Mouse (Mus musculus) MEL (cell line): ENCODE measurements around the gene Mettl26. TPM values are rescaled to one million over a fixed set of nuclear protein-coding genes. Genes with fewer than 3 reads are reported as not detected.
A peak's percentile ranks its signal among the peaks of the same experiment; 100 is the strongest.

Experiments used
- DNase-seq: peaks from one replicate; pipeline ENCODE4 v3.0.0; 2011; ENCODE audit warnings: low read depth, low spot score
- H3K27ac ChIP-seq: 2 replicates; pipeline ENCODE4 v1.5.1; 2012; ENCODE audit warnings: low read depth, mild to moderate bottlenecking, control low read depth, low read length, moderate library complexity; ENCODE audit not compliant: control insufficient read depth
- H3K27me3 ChIP-seq, 2 experiments: fragments of 150-350 bp in 1 of 2; sonication (generic) in 1 of 2; 2 replicates each; pipeline ENCODE4 v1.6.1; 2012; ENCODE audit warnings: low read length in 2 of 2, mild to moderate bottlenecking in 2 of 2, improper control_type of control experiment in 1 of 2, moderate library complexity in 1 of 2; ENCODE audit not compliant: insufficient read depth in 2 of 2, control insufficient read depth in 1 of 2
- H3K36me3 ChIP-seq, 2 experiments: 2 replicates each; pipeline ENCODE4 v1.6.1; 2012 to 2014; ENCODE audit warnings: low read length in 2 of 2, improper control_type of control experiment in 1 of 2, inconsistent platforms in 1 of 2, mild to moderate bottlenecking in 1 of 2; ENCODE audit not compliant: insufficient read depth in 2 of 2, control insufficient read depth in 1 of 2
- H3K4me1 ChIP-seq, 2 experiments: fragments of 150-350 bp in 1 of 2; sonication (generic) in 1 of 2; 2 replicates each; pipeline ENCODE4 v1.6.1; 2012; ENCODE audit warnings: low read length in 2 of 2, improper control_type of control experiment in 1 of 2, mild to moderate bottlenecking in 1 of 2; ENCODE audit not compliant: insufficient read depth in 2 of 2, control insufficient read depth in 1 of 2
- H3K4me3 ChIP-seq, 2 experiments: fragments of 150-350 bp in 1 of 2; sonication (generic) in 1 of 2; 2 replicates each; pipeline ENCODE4 v1.5.1; 2012; ENCODE audit warnings: low read depth in 2 of 2, low read length in 2 of 2, mild to moderate bottlenecking in 2 of 2, moderate library complexity in 2 of 2, control low read depth in 1 of 2, improper control_type of control experiment in 1 of 2; ENCODE audit not compliant: control insufficient read depth in 1 of 2, insufficient read depth in 1 of 2
- H3K79me2 ChIP-seq: 2 replicates; pipeline ENCODE4 v1.6.1; 2012; ENCODE audit warnings: mild to moderate bottlenecking, low read length, moderate library complexity; ENCODE audit not compliant: control insufficient read depth, poor library complexity, insufficient read depth
- H3K9ac ChIP-seq: 2 replicates; pipeline ENCODE4 v1.6.1; 2012; ENCODE audit warnings: low read depth, mild to moderate bottlenecking, control low read depth, low read length, moderate library complexity; ENCODE audit not compliant: control insufficient read depth, poor library complexity, severe bottlenecking
- H3K9me3 ChIP-seq: fragments of 150-350 bp; sonication (generic); replicated peaks from 2 replicates; pipeline ENCODE4 v1.6.1; 2012; ENCODE audit warnings: mild to moderate bottlenecking, low read length, improper control_type of control experiment, moderate library complexity; ENCODE audit not compliant: insufficient read depth
- BHLHE40 ChIP-seq: IDR thresholded peaks from 2 replicates; pipeline ENCODE4 v1.6.1; 2012; ENCODE audit warnings: low read depth, mild to moderate bottlenecking, inconsistent platforms, low read length, improper control_type of control experiment, borderline replicate concordance
- CTCF ChIP-seq, 3 experiments: IDR thresholded peaks in 2 of 3; conservative IDR thresholded peaks in 1 of 3; 2 replicates each; pipeline ENCODE4 v1.5.1; 2011 to 2012; ENCODE audit warnings: low read length in 3 of 3, low read depth in 2 of 3, mild to moderate bottlenecking in 2 of 3, improper control_type of control experiment in 1 of 3, inconsistent platforms in 1 of 3, mixed read lengths in 1 of 3, moderate library complexity in 1 of 3; ENCODE audit not compliant: control insufficient read depth in 1 of 3, insufficient read depth in 1 of 3, poor library complexity in 1 of 3, severe bottlenecking in 1 of 3
- E2F4 ChIP-seq: IDR thresholded peaks from 2 replicates; pipeline ENCODE4 v1.6.1; 2011; ENCODE audit warnings: low read depth, low read length, improper control_type of control experiment, borderline replicate concordance
- ETS1 ChIP-seq: IDR thresholded peaks from 2 replicates; pipeline ENCODE4 v1.6.1; 2012; ENCODE audit warnings: low read depth, mild to moderate bottlenecking, inconsistent platforms, low read length, improper control_type of control experiment, moderate library complexity
- GATA1 ChIP-seq: IDR thresholded peaks from 2 replicates; pipeline ENCODE4 v1.6.1; 2011; ENCODE audit warnings: low read depth, low read length, improper control_type of control experiment
- HCFC1 ChIP-seq: IDR thresholded peaks from 2 replicates; pipeline ENCODE4 v1.6.1; 2012; ENCODE audit warnings: low read depth, mild to moderate bottlenecking, inconsistent platforms, low read length, improper control_type of control experiment, moderate library complexity
- KAT2A ChIP-seq: conservative IDR thresholded peaks from 2 replicates; pipeline ENCODE4 v1.6.1; 2012; ENCODE audit warnings: low read depth, low read length, improper control_type of control experiment, inconsistent platforms
- MAX ChIP-seq: IDR thresholded peaks from 2 replicates; pipeline ENCODE4 v1.6.1; 2011; ENCODE audit warnings: low read length, improper control_type of control experiment
- MAZ ChIP-seq: IDR thresholded peaks from 2 replicates; pipeline ENCODE4 v1.6.1; 2012; ENCODE audit warnings: low read depth, mild to moderate bottlenecking, inconsistent platforms, low read length, improper control_type of control experiment
- MXI1 ChIP-seq: IDR thresholded peaks from 2 replicates; pipeline ENCODE4 v1.6.1; 2011; ENCODE audit warnings: mild to moderate bottlenecking, low read depth, low read length, improper control_type of control experiment
- MYC ChIP-seq: IDR thresholded peaks from 2 replicates; pipeline ENCODE4 v1.6.1; 2011; ENCODE audit warnings: low read depth, mild to moderate bottlenecking, low read length, improper control_type of control experiment, moderate library complexity
- NELFE ChIP-seq: IDR thresholded peaks from 2 replicates; pipeline ENCODE4 v1.6.1; 2011; ENCODE audit warnings: low read depth, low read length, improper control_type of control experiment
- NRF1 ChIP-seq: IDR thresholded peaks from 2 replicates; pipeline ENCODE4 v1.6.1; 2014; ENCODE audit warnings: low read depth, mild to moderate bottlenecking, inconsistent platforms, low read length, improper control_type of control experiment, moderate library complexity; ENCODE audit not compliant: poor library complexity, insufficient read depth, severe bottlenecking
- POLR2A ChIP-seq, 2 experiments: IDR thresholded peaks; 2 replicates each; pipeline ENCODE4 v1.6.1; 2011 to 2012; ENCODE audit warnings: low read length in 2 of 2, mild to moderate bottlenecking in 2 of 2, control low read depth in 1 of 2, improper control_type of control experiment in 1 of 2, low read depth in 1 of 2, moderate library complexity in 1 of 2; ENCODE audit not compliant: control insufficient read depth in 1 of 2, insufficient read depth in 1 of 2, poor library complexity in 1 of 2
- POLR2AphosphoS2 ChIP-seq: IDR thresholded peaks from 2 replicates; pipeline ENCODE4 v1.6.1; 2011; ENCODE audit warnings: low read length, improper control_type of control experiment
- POLR2AphosphoS5 ChIP-seq: IDR thresholded peaks from 2 replicates; pipeline ENCODE4 v1.6.1; 2012; ENCODE audit warnings: low read depth, borderline replicate concordance, mild to moderate bottlenecking, inconsistent platforms, low read length, moderate library complexity, mixed read lengths
- RAD21 ChIP-seq: IDR thresholded peaks from 2 replicates; pipeline ENCODE4 v1.6.1; 2011; ENCODE audit warnings: mild to moderate bottlenecking, low read depth, low read length, improper control_type of control experiment
- SIN3A ChIP-seq: IDR thresholded peaks from 2 replicates; pipeline ENCODE4 v1.6.1; 2012; ENCODE audit warnings: low read length, improper control_type of control experiment, inconsistent platforms
- SMC3 ChIP-seq: IDR thresholded peaks from 2 replicates; pipeline ENCODE4 v1.6.1; 2011; ENCODE audit warnings: low read depth, low read length, improper control_type of control experiment
- TAL1 ChIP-seq: IDR thresholded peaks from 2 replicates; pipeline ENCODE4 v1.6.1; 2012; ENCODE audit warnings: mild to moderate bottlenecking, inconsistent platforms, low read length, moderate library complexity, mixed read lengths
- TBP ChIP-seq: IDR thresholded peaks from 2 replicates; pipeline ENCODE4 v1.8.0; 2011; ENCODE audit warnings: low read depth, low read length, improper control_type of control experiment
- TCF12 ChIP-seq: IDR thresholded peaks from 2 replicates; pipeline ENCODE4 v1.6.1; 2014; ENCODE audit warnings: low read depth, mild to moderate bottlenecking, inconsistent platforms, low read length, improper control_type of control experiment, moderate library complexity
- USF2 ChIP-seq, 2 experiments: IDR thresholded peaks; 2 replicates each; pipeline ENCODE4 v1.6.1; 2011 to 2012; ENCODE audit warnings: improper control_type of control experiment in 2 of 2, low read length in 2 of 2, borderline replicate concordance in 1 of 2, inconsistent platforms in 1 of 2, low read depth in 1 of 2, mild to moderate bottlenecking in 1 of 2; ENCODE audit not compliant: insufficient read depth in 1 of 2
- ZC3H11A ChIP-seq: IDR thresholded peaks from 2 replicates; pipeline ENCODE4 v1.6.1; 2012; ENCODE audit warnings: low read depth, mild to moderate bottlenecking, inconsistent platforms, low read length, improper control_type of control experiment
- ZKSCAN1 ChIP-seq: IDR thresholded peaks from 2 replicates; pipeline ENCODE4 v1.6.1; 2012; ENCODE audit warnings: low read depth, mild to moderate bottlenecking, inconsistent platforms, low read length, improper control_type of control experiment, moderate library complexity
- ZMIZ1 ChIP-seq: IDR thresholded peaks from 2 replicates; pipeline ENCODE4 v1.6.1; 2012; ENCODE audit warnings: low read depth, mild to moderate bottlenecking, inconsistent platforms, low read length, improper control_type of control experiment, moderate library complexity
- ZNF384 ChIP-seq: IDR thresholded peaks from 2 replicates; pipeline ENCODE4 v1.6.1; 2012; ENCODE audit warnings: low read depth, mild to moderate bottlenecking, inconsistent platforms, low read length, improper control_type of control experiment
- polyA plus RNA-seq, 2 experiments: library from polyadenylated mRNA; stranded (reverse) in 1 of 2; unstranded in 1 of 2; fragments of >175 nt in 1 of 2; fragments of >200 nt in 1 of 2; gene quantifications; 2 replicates each; pipeline versions ENCODE4 v1.2.1 to v1.2.4; 2012; ENCODE audit warnings: low replicate concordance in 2 of 2, low read depth in 1 of 2; ENCODE audit not compliant: insufficient read length in 2 of 2, insufficient read depth in 1 of 2, missing spikeins in 1 of 2
- total RNA-seq: library from RNA; depleted of rRNA; stranded (reverse); fragments of 300-350 nt; gene quantifications from 2 replicates; pipeline ENCODE4 v1.2.3, GENCODE M21; 2012

Gene Mettl26
- total and polyA plus RNA-seq, 3 experiments = 31.7 to 50.6 TPM; not detected in 1

GRCm38 (mm10) chr17:25874148-25874720, 640 bp upstream of the Mettl26 start:
- peaks cover 6% of the 10 kb centered on the region; the same call in 1 of the 2 replicates for H3K79me2 ChIP-seq
- no peaks in the 10 kb centered on the region for H3K27me3 ChIP-seq
- no peak for TF ChIP-seq MAX
- no peak for TF ChIP-seq NELFE
- no peak for TF ChIP-seq USF2 (IDR thresholded peaks at IDR 0.05; ENCODE audit: borderline replicate concordance in 1 of 2, insufficient read depth in 1 of 2, low read depth in 1 of 2, low read length in 2 of 2)
- no peak for TF ChIP-seq RAD21
- no peak for TF ChIP-seq GATA1
- TF ChIP-seq CTCF (IDR thresholded peaks at IDR 0.05 in 2 of 3, conservative IDR thresholded peaks at IDR 0.05 in 1 of 3; ENCODE audit: control insufficient read depth in 1 of 3, insufficient read depth in 1 of 3, low read depth in 2 of 3, low read length in 3 of 3, poor library complexity in 1 of 3, severe bottlenecking in 1 of 3) = no peak
- no peak for TF ChIP-seq NRF1
- TF ChIP-seq ZNF384 = no peak
- no peak for TF ChIP-seq ZKSCAN1
- peak overlapping the region; percentile 26 for H3K27ac ChIP-seq
- DNase-seq = no peak
- H3K4me1 ChIP-seq = peaks cover 2 to 19% of the 10 kb centered on the region in 2 experiments; a peak in 3 of 4 replicates
- peak overlapping the region; percentile 82 to 87 for H3K4me3 ChIP-seq
- no peaks in the 10 kb centered on the region for H3K9me3 ChIP-seq
- H3K9ac ChIP-seq = peak overlapping the region; percentile 73
- H3K36me3 ChIP-seq = peaks cover 0 to 7% of the 10 kb centered on the region in 2 experiments; a peak in 2 of 4 replicates

- peaks cover 6% of the 10 kb centered on the region; the same call in 1 of the 2 replicates for H3K79me2 ChIP-seq
- H3K4me3 ChIP-seq = peak overlapping the region; percentile 82 to 87
- DNase-seq = peak; percentile 89
- peaks cover 0 to 7% of the 10 kb centered on the region in 2 experiments; a peak in 2 of 4 replicates for H3K36me3 ChIP-seq
- peak overlapping the region; percentile 89 for H3K9ac ChIP-seq
- no peaks in the 10 kb centered on the region for H3K27me3 ChIP-seq
- peaks cover 2 to 19% of the 10 kb centered on the region in 2 experiments; a peak in 3 of 4 replicates for H3K4me1 ChIP-seq
- H3K27ac ChIP-seq = peak overlapping the region; percentile 75
- no peaks in the 10 kb centered on the region for H3K9me3 ChIP-seq
- TF ChIP-seq ETS1 = peak; percentile 37; the same call in 1 of the 2 replicates
- TF ChIP-seq CTCF (IDR thresholded peaks at IDR 0.05 in 2 of 3, conservative IDR thresholded peaks at IDR 0.05 in 1 of 3; ENCODE audit: control insufficient read depth in 1 of 3, insufficient read depth in 1 of 3, low read depth in 2 of 3, low read length in 3 of 3, poor library complexity in 1 of 3, severe bottlenecking in 1 of 3) = peak in 1 of 3 experiments; percentile 17; a peak in 2 of 6 replicates
- TF ChIP-seq KAT2A = peak; percentile 72
- TF ChIP-seq BHLHE40 = no peak
- TF ChIP-seq SIN3A = peak; percentile 59
- TF ChIP-seq HCFC1 = peak; percentile 94
- TF ChIP-seq ZMIZ1 = peak; percentile 53; the same call in 1 of the 2 replicates
- TF ChIP-seq MXI1 = peak; percentile 65; the same call in 1 of the 2 replicates
- TF ChIP-seq POLR2AphosphoS2 = 0 out of 2 replicates have a peak, but pooled peaks have one; percentile 53
- peak; percentile 54; the same call in 1 of the 2 replicates for TF ChIP-seq MYC
- TF ChIP-seq ZC3H11A = no peak
- peak; percentile 64 to 84 for TF ChIP-seq POLR2A (IDR thresholded peaks at IDR 0.05; ENCODE audit: control insufficient read depth in 1 of 2, insufficient read depth in 1 of 2, low read depth in 1 of 2, low read length in 2 of 2, poor library complexity in 1 of 2)
- TF ChIP-seq NRF1 = peak; percentile 56
- TF ChIP-seq E2F4 = no peak
- TF ChIP-seq TCF12 = 0 out of 2 replicates have a peak, but pooled peaks have one; percentile 26
- no peak for TF ChIP-seq GATA1
- no peak for TF ChIP-seq POLR2AphosphoS5
- peak; percentile 40 for TF ChIP-seq MAX
- TF ChIP-seq TAL1 = no peak
- TF ChIP-seq TBP = peak; percentile 62; the same call in 1 of the 2 replicates
- no peak for TF ChIP-seq SMC3
- TF ChIP-seq MAZ = peak; percentile 59
These were observed 580 bp downstream of the Mettl26 start for GRCm38 (mm10) chr17:25875171-25876136.
